Mouse (Mus musculus) CH12.LX (cell line): ENCODE results near the gene Rassf10. TPM values are rescaled to one million over a fixed set of nuclear protein-coding genes. Genes with fewer than 3 reads are reported as not detected.

Experiments
- DNase-seq: peaks from one replicate; pipeline ENCODE4 v3.0.0-alpha.2; 2013; ENCODE audit errors: extremely low read depth
- H3K27ac ChIP-seq: 2 replicates; pipeline ENCODE4 v1.5.1; 2012; ENCODE audit warnings: low read depth, mild to moderate bottlenecking, control low read depth, moderate library complexity; ENCODE audit not compliant: insufficient read depth
- H3K27me3 ChIP-seq: replicated peaks from 2 replicates; pipeline ENCODE3; 2012; ENCODE audit warnings: inconsistent platforms
- H3K36me3 ChIP-seq, 2 experiments: replicated peaks in 1 of 2; 2 replicates each; pipeline versions ENCODE3 to v1.6.1; 2012; ENCODE audit warnings: inconsistent platforms in 1 of 2, low read length in 1 of 2, mild to moderate bottlenecking in 1 of 2, mixed read lengths in 1 of 2, moderate library complexity in 1 of 2; ENCODE audit not compliant: control insufficient read depth in 1 of 2, insufficient read depth in 1 of 2
- H3K4me1 ChIP-seq, 2 experiments: 2 replicates each; pipeline ENCODE4 v1.6.1; 2012; ENCODE audit warnings: inconsistent platforms in 1 of 2, moderate library complexity in 1 of 2; ENCODE audit not compliant: insufficient read depth in 2 of 2, control insufficient read depth in 1 of 2
- H3K4me2 ChIP-seq: 2 replicates; pipeline ENCODE4 v1.6.1; 2012; ENCODE audit warnings: low read depth, mild to moderate bottlenecking, control low read depth; ENCODE audit not compliant: poor library complexity, insufficient read depth, severe bottlenecking
- H3K4me3 ChIP-seq, 3 experiments: fragments of 150-350 bp in 1 of 3; sonication (generic) in 1 of 3; replicated peaks in 1 of 3; 2 replicates each; pipeline versions ENCODE3 to v1.5.1; 2011 to 2012; ENCODE audit warnings: low read depth in 2 of 3, low read length in 2 of 3, mild to moderate bottlenecking in 2 of 3, moderate library complexity in 2 of 3, control low read depth in 1 of 3, improper control_type of control experiment in 1 of 3, inconsistent platforms in 1 of 3, mixed read lengths in 1 of 3; ENCODE audit not compliant: poor library complexity in 1 of 3
- H3K79me2 ChIP-seq: replicated peaks from 2 replicates; pipeline ENCODE4 v1.6.1; 2012; ENCODE audit warnings: mild to moderate bottlenecking, moderate library complexity; ENCODE audit not compliant: control insufficient read depth, poor library complexity, insufficient read depth, severe bottlenecking; ENCODE audit errors: extremely low read depth
- H3K9ac ChIP-seq: 2 replicates; pipeline ENCODE4 v1.6.1; 2012; ENCODE audit warnings: low read depth, mild to moderate bottlenecking, control low read depth, moderate library complexity; ENCODE audit not compliant: insufficient read depth
- H3K9me3 ChIP-seq: replicated peaks from 2 replicates; pipeline ENCODE3; 2012; ENCODE audit warnings: low read length, inconsistent platforms, mixed read lengths
- BHLHE40 ChIP-seq: IDR thresholded peaks from 2 replicates; pipeline ENCODE4 v1.6.1; 2011; ENCODE audit warnings: mild to moderate bottlenecking, low read depth, low read length, improper control_type of control experiment
- CHD1 ChIP-seq: IDR thresholded peaks from 2 replicates; pipeline ENCODE4 v1.6.1; 2012; ENCODE audit warnings: low read depth, low read length, improper control_type of control experiment, inconsistent platforms
- CHD2 ChIP-seq: IDR thresholded peaks from 2 replicates; pipeline ENCODE4 v1.6.1; 2011; ENCODE audit warnings: low read length, improper control_type of control experiment
- E2F4 ChIP-seq: IDR thresholded peaks from 2 replicates; pipeline ENCODE4 v1.6.1; 2011; ENCODE audit warnings: low read depth, low read length, improper control_type of control experiment; ENCODE audit not compliant: insufficient replicate concordance
- ELF1 ChIP-seq: IDR thresholded peaks from 2 replicates; pipeline ENCODE4 v1.6.1; 2014; ENCODE audit warnings: low read depth, mild to moderate bottlenecking, inconsistent platforms, low read length, improper control_type of control experiment
- IRF4 ChIP-seq: IDR thresholded peaks from 2 replicates; pipeline ENCODE4 v1.6.1; 2014; ENCODE audit warnings: low read depth, mild to moderate bottlenecking, inconsistent platforms, low read length, improper control_type of control experiment
- JUND ChIP-seq: conservative IDR thresholded peaks from 2 replicates; pipeline ENCODE4 v1.6.1; 2011; ENCODE audit warnings: low read depth, low read length, improper control_type of control experiment
- MAX ChIP-seq: IDR thresholded peaks from 2 replicates; pipeline ENCODE4 v1.6.1; 2011; ENCODE audit warnings: low read length, improper control_type of control experiment
- MXI1 ChIP-seq: IDR thresholded peaks from 2 replicates; pipeline ENCODE4 v1.6.1; 2011; ENCODE audit warnings: mild to moderate bottlenecking, low read depth, low read length, improper control_type of control experiment
- NELFE ChIP-seq: IDR thresholded peaks from 2 replicates; pipeline ENCODE4 v1.6.1; 2011; ENCODE audit warnings: low read depth, low read length, improper control_type of control experiment
- PAX5 ChIP-seq: IDR thresholded peaks from 2 replicates; pipeline ENCODE4 v1.6.1; 2012; ENCODE audit warnings: low read length, inconsistent platforms, mixed read lengths
- RAD21 ChIP-seq: IDR thresholded peaks from 2 replicates; pipeline ENCODE4 v1.6.1; 2011; ENCODE audit warnings: low read depth, mild to moderate bottlenecking, low read length, improper control_type of control experiment, moderate library complexity
- TBP ChIP-seq: conservative IDR thresholded peaks from 2 replicates; pipeline ENCODE4 v1.6.1; 2011; ENCODE audit warnings: low read depth, low read length, improper control_type of control experiment
- UBTF ChIP-seq: IDR thresholded peaks from 2 replicates; pipeline ENCODE4 v1.6.1; 2012; ENCODE audit warnings: low read depth, mild to moderate bottlenecking, inconsistent platforms, low read length, improper control_type of control experiment, moderate library complexity
- USF1 ChIP-seq: IDR thresholded peaks from 2 replicates; pipeline ENCODE4 v1.6.1; 2014; ENCODE audit warnings: low read depth, mild to moderate bottlenecking, inconsistent platforms, low read length, improper control_type of control experiment
- ZC3H11A ChIP-seq: IDR thresholded peaks from 2 replicates; pipeline ENCODE4 v1.6.1; 2012; ENCODE audit warnings: low read depth, mild to moderate bottlenecking, inconsistent platforms, low read length, improper control_type of control experiment
- ZKSCAN1 ChIP-seq: IDR thresholded peaks from 2 replicates; pipeline ENCODE4 v1.6.1; 2012; ENCODE audit warnings: low read depth, inconsistent platforms, low read length, improper control_type of control experiment, borderline replicate concordance
- ZMIZ1 ChIP-seq: IDR thresholded peaks from 2 replicates; pipeline ENCODE4 v1.6.1; 2012; ENCODE audit warnings: low read depth, mild to moderate bottlenecking, inconsistent platforms, low read length, improper control_type of control experiment
- ZNF384 ChIP-seq: IDR thresholded peaks from 2 replicates; pipeline ENCODE4 v1.6.1; 2012; ENCODE audit warnings: low read depth, low read length, improper control_type of control experiment, inconsistent platforms
- dilution Hi-C: fragments of 300-500 bp; cut with MboI; formaldehyde crosslinking; loops from 2 replicates; pipeline ENCODE4 v1.14.3; 2020; ENCODE audit warnings: low sequenced_read_pairs; ENCODE audit not compliant: extremely low pct_unique_long_range_greater_than_20kb, extremely low pct_ligation_motif_present
- in situ Hi-C: fragments of 300-500 bp; cut with MboI; formaldehyde crosslinking; loops from 3 replicates; pipeline ENCODE4 v1.14.3; 2019; ENCODE audit warnings: low sequenced_read_pairs, low pct_ligation_motif_present, low pct_unique_long_range_greater_than_20kb, mixed read lengths
- polyA plus RNA-seq: library from polyadenylated mRNA; unstranded; fragments of >175 nt; gene quantifications from 2 replicates; pipeline ENCODE4 v1.2.1, GENCODE M21; 2012; ENCODE audit warnings: low read depth; ENCODE audit not compliant: insufficient read length
- total RNA-seq, 2 experiments: library from RNA; depleted of rRNA; stranded (reverse); fragments of 300-350 nt in 1 of 2; fragments of >200 nt in 1 of 2; gene quantifications; 2 replicates each; pipeline ENCODE4 v1.2.3; 2012 to 2014

Gene Rassf10
- total and polyA plus RNA-seq, 3 experiments = not detected

DNA sequence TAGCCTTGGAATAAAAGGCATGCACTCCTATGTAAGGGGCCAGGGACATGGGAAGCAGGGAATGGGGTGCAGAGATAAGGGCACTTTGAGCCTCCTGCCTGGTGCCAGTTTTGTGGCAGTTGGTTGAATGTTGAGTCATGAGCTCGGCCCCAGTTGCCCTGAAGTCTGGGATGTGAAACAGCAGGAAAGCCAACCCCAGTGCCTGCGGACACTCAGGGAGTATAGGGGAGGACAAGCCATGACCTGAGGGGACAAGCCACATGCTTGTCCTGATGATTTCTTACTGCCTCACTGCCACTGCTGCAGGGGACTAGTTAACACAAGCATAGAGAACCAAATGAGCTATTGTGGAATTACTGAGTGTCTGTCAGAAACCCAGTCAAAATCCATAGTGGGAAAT is 46.3 kb upstream of the Rassf10 start:
- Histone ChIP-seq H3K27ac (no peak overlapping the region), H3K9ac (no peak overlapping the region), H3K4me2 (no peak overlapping the region), H3K4me1 (no peaks in the 10 kb centered on the region), H3K36me3 (no peaks in the 10 kb centered on the region), H3K4me3 (no peak overlapping the region), H3K79me2 (no peaks in the 10 kb centered on the region), H3K27me3 (no peaks in the 10 kb centered on the region), H3K9me3 (no peaks in the 10 kb centered on the region)
- dilution Hi-C loops (no loop called here), in situ Hi-C loops (loop anchor here (25.0 kb wide), 1 partner anchor 355 kb away; no protein-coding TSS in a partner anchor)
- no peak for DNase-seq
- TF ChIP-seq RAD21 (no peak), BHLHE40 (no peak), TBP (no peak), MXI1 (no peak), IRF4 (no peak), E2F4 (no peak), ELF1 (no peak), ZKSCAN1 (no peak), USF1 (no peak), ZC3H11A (no peak), ZMIZ1 (no peak), UBTF (no peak), ZNF384 (no peak), MAX (no peak)

- Histone ChIP-seq H3K27ac (no peak overlapping the region), H3K27me3 (no peaks in the 10 kb centered on the region), H3K4me2 (no peak overlapping the region), H3K36me3 (no peaks in the 10 kb centered on the region), H3K4me3 (no peak overlapping the region), H3K9me3 (no peaks in the 10 kb centered on the region), H3K79me2 (no peaks in the 10 kb centered on the region), H3K4me1 (no peaks in the 10 kb centered on the region; a peak in 1 of 4 replicates), H3K9ac (no peak overlapping the region)
- TF ChIP-seq NELFE (no peak), PAX5 (no peak), TBP (no peak), JUND (no peak), BHLHE40 (no peak), CHD1 (no peak), ZNF384 (no peak), CHD2 (no peak)
- no peak for DNase-seq
- in situ Hi-C loops (loop anchor here (25.0 kb wide), 1 partner anchor 353 kb away; no protein-coding TSS in a partner anchor), dilution Hi-C loops (no loop called here)
Observed at GRCm38 (mm10) chr7:112909164-112909563, 44.6 kb upstream of the Rassf10 start.
